Mouse (Mus musculus) thymus, adult 2 months (tissue): Measurements from ENCODE around the gene Olfr1462.

Experiments used
- CTCF ChIP-seq: fragments of 200-500 bp; IDR thresholded peaks from 2 replicates; pipeline ENCODE4 v1.5.1; 2012; ENCODE audit warnings: mild to moderate bottlenecking, control low read depth, low read length, moderate library complexity, borderline replicate concordance; ENCODE audit not compliant: control insufficient read depth, poor library complexity, insufficient read depth; ENCODE audit errors: extremely low read depth
- POLR2A ChIP-seq: fragments of 200-500 bp; IDR thresholded peaks from 2 replicates; pipeline ENCODE4 v1.6.1; 2012; ENCODE audit warnings: mild to moderate bottlenecking, low read length, control low read depth, moderate library complexity; ENCODE audit not compliant: control insufficient read depth, poor library complexity, insufficient read depth; ENCODE audit errors: extremely low read depth

DNA sequence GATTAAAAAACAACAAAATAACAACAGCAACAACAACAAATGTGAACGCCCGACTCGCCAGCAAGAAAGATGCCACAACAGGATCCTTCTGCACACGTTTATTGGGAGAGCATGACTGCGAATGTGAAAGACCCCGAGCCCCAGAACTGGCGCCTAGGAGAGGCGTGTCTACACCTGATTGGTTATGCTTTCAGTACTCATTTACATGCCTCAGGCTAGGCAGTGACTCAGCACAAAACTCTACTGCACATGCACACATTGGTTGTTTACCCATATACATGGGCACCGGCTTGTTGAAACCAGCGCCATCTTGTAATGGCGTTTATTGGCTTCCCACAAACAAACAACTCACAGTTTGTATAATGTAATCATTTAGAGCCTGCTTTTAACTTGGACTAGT is 36.1 kb downstream of the Olfr1462 start:
- TF ChIP-seq POLR2A (no peak), CTCF (no peak)
